Mouse (Mus musculus) intestine, embryonic 15.5 days (tissue): ENCODE results near the gene Prune1. TPM values are rescaled to one million over a fixed set of nuclear protein-coding genes. Genes with fewer than 3 reads are reported as not detected.

Source experiments
- ATAC-seq: fragments of 200-750 bp; cut with Nextera tagmentation; 2 replicates; pipeline ENCODE4 v1.8.0; 2017; ENCODE audit warnings: moderate TSS enrichment, moderate library complexity
- H3K27ac ChIP-seq: fragments of 300-500 bp; sonication (generic); 2 replicates; pipeline ENCODE4 v1.5.1; 2015; ENCODE audit warnings: mild to moderate bottlenecking, inconsistent platforms
- H3K27me3 ChIP-seq: fragments of 300-500 bp; sonication (generic); replicated peaks from 2 replicates; pipeline ENCODE4 v1.6.1; 2015; ENCODE audit warnings: inconsistent platforms
- H3K36me3 ChIP-seq: fragments of 300-500 bp; sonication (generic); 2 replicates; pipeline ENCODE4 v1.6.1; 2015; ENCODE audit warnings: inconsistent platforms
- H3K4me1 ChIP-seq: fragments of 300-500 bp; sonication (generic); replicated peaks from 2 replicates; pipeline ENCODE4 v1.6.1; 2015; ENCODE audit warnings: inconsistent platforms
- H3K4me2 ChIP-seq: fragments of 300-500 bp; sonication (generic); replicated peaks from 2 replicates; pipeline ENCODE4 v1.6.1; 2015; ENCODE audit warnings: mild to moderate bottlenecking, inconsistent platforms
- H3K4me3 ChIP-seq: fragments of 300-500 bp; sonication (generic); replicated peaks from 2 replicates; pipeline ENCODE4 v1.5.1; 2015; ENCODE audit warnings: inconsistent platforms
- H3K9ac ChIP-seq: fragments of 300-500 bp; sonication (generic); 2 replicates; pipeline ENCODE4 v1.6.1; 2015; ENCODE audit warnings: inconsistent platforms
- H3K9me3 ChIP-seq: fragments of 300-500 bp; sonication (generic); 2 replicates; pipeline ENCODE4 v1.6.1; 2016; ENCODE audit warnings: inconsistent platforms
- WGBS: fragments of 180-500 bp; shearing (Covaris S2); methylation state at CpG from one replicate; pipeline ENCODE4 v1.1.7; 2015; 5-methylcytosine and 5-hydroxymethylcytosine counted together
- polyA plus RNA-seq: library from polyadenylated mRNA; unstranded; fragments of >200 nt; fragmentation: Nextera tagmentation; extraction: Ambion mirVana; gene quantifications from 2 replicates; pipeline ENCODE4 v1.2.1, GENCODE M21; 2015

The Prune1 gene
- polyA plus RNA-seq, 1 experiment from 2014 or later, result 15.7 TPM

DNA sequence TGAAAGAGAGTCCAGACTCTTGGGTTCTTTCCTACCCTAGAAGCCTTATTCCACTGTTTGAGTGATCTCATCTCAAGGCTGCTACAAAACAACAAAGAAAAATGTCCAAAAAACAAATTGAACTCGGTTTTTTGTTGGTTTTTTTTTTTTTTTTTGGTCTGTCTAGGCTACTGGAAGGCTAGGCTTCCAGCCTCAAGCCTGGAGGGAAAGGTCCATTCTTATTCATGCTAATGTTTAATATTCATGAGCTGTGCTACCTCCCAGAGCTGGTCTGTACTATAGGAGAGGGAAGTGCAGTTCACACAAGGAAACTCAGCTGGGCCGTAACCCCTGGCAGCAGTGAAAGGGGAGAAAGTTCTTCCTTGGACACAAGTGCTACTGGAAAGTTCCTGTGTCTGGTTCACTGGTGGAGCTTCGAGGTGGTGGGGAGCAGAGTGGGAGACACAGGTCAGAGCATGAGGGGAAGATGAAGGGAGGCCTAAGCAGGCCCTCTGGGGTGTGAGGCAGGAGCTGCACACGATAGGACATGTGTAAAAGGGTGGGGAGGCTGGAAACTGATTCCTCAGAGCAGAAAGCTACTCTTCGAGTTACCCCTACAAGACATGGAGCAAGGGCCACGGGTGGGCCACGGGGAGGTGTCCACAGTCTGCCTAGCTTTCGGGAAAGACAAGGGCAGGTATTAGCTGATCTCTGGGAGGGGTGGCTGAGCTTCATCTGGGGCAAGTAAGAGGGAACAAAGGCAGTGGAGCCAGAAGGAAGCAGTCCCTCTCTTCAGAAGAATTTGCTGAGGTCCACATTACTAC is 51.2 kb downstream of the Prune1 start:
- Histone ChIP-seq H3K27me3 (no peaks in the 10 kb centered on the region), H3K4me2 (peak overlapping the region; percentile 86), H3K27ac (peak overlapping the region; percentile 97), H3K9ac (peak overlapping the region; percentile 17; the same call in 1 of the 2 replicates), H3K36me3 (peaks cover 38% of the 10 kb centered on the region), H3K4me3 (peak overlapping the region; percentile 87), H3K4me1 (peaks cover 14% of the 10 kb centered on the region), H3K9me3 (no peaks in the 10 kb centered on the region)
- ATAC-seq, result peak; percentile 16; the same call in 1 of the 2 replicates
- 47% methylated on average over 8 of the region's 8 CpGs for WGBS

GRCm38 (mm10) chr3:95229781-95230494 is 51.9 kb downstream of the Prune1 start:
- H3K9ac ChIP-seq, result peak overlapping the region; percentile 95
- H3K9me3 ChIP-seq, result no peaks in the 10 kb centered on the region
- WGBS, result 2% methylated on average over 13 of the region's 13 CpGs
- no peaks in the 10 kb centered on the region for H3K27me3 ChIP-seq
- peak; percentile 57 for ATAC-seq
- H3K36me3 ChIP-seq, result peaks cover 34% of the 10 kb centered on the region
- peak overlapping the region; percentile 87 for H3K4me3 ChIP-seq
- H3K4me1 ChIP-seq, result peaks cover 14% of the 10 kb centered on the region
- peak overlapping the region; percentile 86 for H3K4me2 ChIP-seq
- H3K27ac ChIP-seq, result peak overlapping the region; percentile 97

DNA sequence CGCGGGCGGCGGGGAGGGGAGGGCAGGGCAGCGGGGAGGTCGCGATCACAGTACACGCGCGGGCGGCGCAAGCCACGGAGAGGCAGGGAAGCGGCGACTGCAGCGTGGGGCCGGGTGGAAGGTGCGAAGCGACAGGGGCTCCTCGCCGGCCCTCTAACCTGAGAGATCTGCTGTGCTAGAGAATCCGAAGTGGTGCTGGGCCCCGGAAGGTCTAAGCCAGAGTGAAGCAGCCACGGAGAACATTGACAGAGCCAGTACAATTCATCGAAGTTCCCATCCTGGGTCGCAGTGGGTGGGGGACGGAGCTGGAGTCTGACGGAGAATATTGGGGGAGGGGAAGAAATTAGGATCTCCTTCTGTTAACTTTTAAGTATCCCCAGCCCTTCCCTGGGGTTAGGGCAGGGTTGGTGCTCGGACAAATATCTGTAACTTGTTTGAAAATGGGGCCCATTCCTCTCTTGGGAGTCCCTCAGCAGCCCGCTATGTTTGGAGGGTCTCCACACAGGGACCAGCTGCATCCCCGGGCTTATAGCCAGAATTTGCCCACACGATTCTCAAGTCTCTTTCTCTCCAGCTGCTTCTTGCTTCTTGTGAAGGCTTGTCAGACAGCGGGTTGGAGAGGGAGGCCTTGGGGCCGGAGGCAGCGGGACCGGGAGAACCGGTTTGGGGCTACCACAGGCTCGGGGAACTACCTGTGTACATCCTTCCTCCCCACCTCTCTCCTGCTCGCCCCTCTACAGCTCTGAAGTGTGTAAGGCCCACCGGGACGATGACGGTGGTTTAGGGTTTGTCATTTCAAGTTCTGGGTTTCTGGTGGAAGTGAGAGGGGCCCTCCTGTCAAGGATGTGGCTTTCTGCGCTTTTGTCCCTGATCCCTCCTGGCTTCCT is 52.7 kb downstream of the Prune1 start:
- no peaks in the 10 kb centered on the region for H3K27me3 ChIP-seq
- H3K36me3 ChIP-seq, result peaks cover 30% of the 10 kb centered on the region
- H3K4me1 ChIP-seq, result peaks cover 14% of the 10 kb centered on the region
- H3K4me2 ChIP-seq, result peak overlapping the region; percentile 86
- no peaks in the 10 kb centered on the region for H3K9me3 ChIP-seq
- WGBS, result 1% methylated on average over 42 of the region's 43 CpGs
- H3K27ac ChIP-seq, result peak overlapping the region; percentile 97
- peak overlapping the region; percentile 87 for H3K4me3 ChIP-seq
- peak; percentile 37 for ATAC-seq
- H3K9ac ChIP-seq, result peak overlapping the region; percentile 95

GRCm38 (mm10) chr3:95228148-95228893 is 53.6 kb downstream of the Prune1 start, which contains the start of gene Cdc42se1:
TSS of gene Cdc42se1 (plus strand) at chr3:95228732.
- Histone ChIP-seq H3K27me3 (no peaks in the 10 kb centered on the region), H3K4me3 (peak within 1 kb of the TSS; percentile 87), H3K9ac (peak within 1 kb of the TSS; percentile 95), H3K9me3 (no peaks in the 10 kb centered on the region), H3K4me1 (peaks cover 14% of the 10 kb centered on the region), H3K27ac (peak within 1 kb of the TSS; percentile 97), H3K36me3 (peaks cover 25% of the 10 kb centered on the region), H3K4me2 (peak within 1 kb of the TSS; percentile 86)
- under 1% methylated on average over 62 of the region's 64 CpGs for WGBS
- peak; percentile 92 for ATAC-seq

GRCm38 (mm10) chr3:95227214-95227613 is 54.7 kb downstream of the Prune1 start:
- H3K9ac ChIP-seq, result peak overlapping the region; percentile 24; the same call in 1 of the 2 replicates
- H3K27ac ChIP-seq, result no peak overlapping the region
- peak overlapping the region; percentile 86 for H3K4me2 ChIP-seq
- peaks cover 16% of the 10 kb centered on the region; the same call in 1 of the 2 replicates for H3K36me3 ChIP-seq
- H3K4me3 ChIP-seq, result peak overlapping the region; percentile 87
- H3K4me1 ChIP-seq, result peaks cover 14% of the 10 kb centered on the region
- H3K27me3 ChIP-seq, result no peaks in the 10 kb centered on the region
- no peaks in the 10 kb centered on the region for H3K9me3 ChIP-seq
- WGBS, result 14% methylated on average over 1 of the region's 1 CpGs
- ATAC-seq, result no peak

GRCm38 (mm10) chr3:95224295-95224694 is 57.6 kb downstream of the Prune1 start:
- no peak for ATAC-seq
- WGBS, result 26% methylated on average over 6 of the region's 6 CpGs
- H3K9ac ChIP-seq, result no peak overlapping the region

DNA sequence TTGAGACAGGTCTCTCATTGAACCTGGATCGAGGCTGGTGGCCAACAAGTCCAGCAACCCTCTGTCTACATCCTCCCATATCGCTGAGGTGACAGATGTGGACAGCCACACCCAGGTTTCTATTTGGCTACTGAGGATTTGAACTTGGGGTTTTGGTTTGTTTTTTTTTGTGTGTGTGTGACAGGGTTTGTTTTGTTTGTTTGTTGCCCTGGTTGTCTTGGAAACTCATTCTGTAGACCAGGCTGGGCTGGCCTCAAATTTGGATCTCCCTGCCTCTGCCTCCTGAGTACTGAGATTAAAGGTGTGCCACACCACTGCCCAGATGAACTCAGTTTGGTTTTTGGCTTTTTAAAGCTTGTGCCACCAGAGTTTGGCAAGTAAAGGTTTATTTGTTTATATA is 58.8 kb downstream of the Prune1 start:
- Histone ChIP-seq H3K36me3 (peaks cover 9% of the 10 kb centered on the region; the same call in 1 of the 2 replicates), H3K4me3 (no peak overlapping the region), H3K9me3 (no peaks in the 10 kb centered on the region), H3K4me2 (no peak overlapping the region), H3K4me1 (peaks cover 5% of the 10 kb centered on the region; the same call in 1 of the 2 replicates), H3K27me3 (no peaks in the 10 kb centered on the region), H3K9ac (no peak overlapping the region), H3K27ac (no peak overlapping the region)
- ATAC-seq, result no peak
- WGBS, result 93% methylated on average over 2 of the region's 2 CpGs

More at GRCm38 (mm10) chr3:95224295-95224694, 57.6 kb downstream of the Prune1 start:
- Histone ChIP-seq H3K9me3 (no peaks in the 10 kb centered on the region), H3K27ac (no peak overlapping the region), H3K36me3 (peaks cover 9% of the 10 kb centered on the region; the same call in 1 of the 2 replicates), H3K27me3 (no peaks in the 10 kb centered on the region), H3K4me1 (no peaks in the 10 kb centered on the region; the same call in 1 of the 2 replicates), H3K4me3 (no peak overlapping the region), H3K4me2 (no peak overlapping the region)

DNA sequence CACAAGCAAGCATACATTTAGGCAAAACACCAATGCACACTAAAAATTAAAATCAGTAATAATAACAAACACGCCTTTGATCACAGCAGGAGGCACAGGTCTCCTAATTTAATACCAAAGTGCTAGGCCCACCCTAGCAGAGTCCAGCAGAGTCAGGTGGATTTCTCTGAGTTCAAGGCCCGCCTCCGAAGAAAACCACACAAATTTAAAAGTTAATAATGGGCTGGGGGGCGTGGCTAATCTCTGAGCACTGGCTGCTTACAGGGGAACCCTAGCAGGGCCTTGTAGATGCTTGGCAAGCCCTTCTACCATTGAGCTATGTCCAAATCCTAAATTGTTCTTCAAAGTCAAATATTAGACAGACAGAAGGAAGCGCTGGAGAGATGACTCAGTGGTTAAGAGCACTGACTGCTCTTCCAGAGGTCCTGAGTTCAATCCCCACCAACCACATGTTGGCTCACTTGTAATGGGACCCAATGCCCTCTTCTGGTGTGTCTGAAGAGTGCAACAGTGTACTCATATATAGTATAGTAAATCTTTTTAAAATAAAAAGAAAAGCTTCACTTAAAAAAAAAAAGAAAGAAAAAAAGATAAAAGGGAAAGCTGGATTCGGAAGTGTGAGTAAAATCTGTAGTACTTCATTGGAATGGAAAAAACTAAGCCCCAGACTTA is 63.3 kb downstream of the Prune1 start:
- WGBS, result 78% methylated on average over 6 of the region's 6 CpGs
- Histone ChIP-seq H3K4me1 (peaks cover 11% of the 10 kb centered on the region), H3K4me3 (peak overlapping the region; percentile 79), H3K9ac (no peak overlapping the region), H3K36me3 (0 out of 2 replicates have a peak, but pooled peaks cover 3% of the 10 kb centered on the region), H3K9me3 (no peaks in the 10 kb centered on the region), H3K4me2 (peak overlapping the region; percentile 60), H3K27ac (peak overlapping the region; percentile 100), H3K27me3 (no peaks in the 10 kb centered on the region)
- ATAC-seq, result no peak

DNA sequence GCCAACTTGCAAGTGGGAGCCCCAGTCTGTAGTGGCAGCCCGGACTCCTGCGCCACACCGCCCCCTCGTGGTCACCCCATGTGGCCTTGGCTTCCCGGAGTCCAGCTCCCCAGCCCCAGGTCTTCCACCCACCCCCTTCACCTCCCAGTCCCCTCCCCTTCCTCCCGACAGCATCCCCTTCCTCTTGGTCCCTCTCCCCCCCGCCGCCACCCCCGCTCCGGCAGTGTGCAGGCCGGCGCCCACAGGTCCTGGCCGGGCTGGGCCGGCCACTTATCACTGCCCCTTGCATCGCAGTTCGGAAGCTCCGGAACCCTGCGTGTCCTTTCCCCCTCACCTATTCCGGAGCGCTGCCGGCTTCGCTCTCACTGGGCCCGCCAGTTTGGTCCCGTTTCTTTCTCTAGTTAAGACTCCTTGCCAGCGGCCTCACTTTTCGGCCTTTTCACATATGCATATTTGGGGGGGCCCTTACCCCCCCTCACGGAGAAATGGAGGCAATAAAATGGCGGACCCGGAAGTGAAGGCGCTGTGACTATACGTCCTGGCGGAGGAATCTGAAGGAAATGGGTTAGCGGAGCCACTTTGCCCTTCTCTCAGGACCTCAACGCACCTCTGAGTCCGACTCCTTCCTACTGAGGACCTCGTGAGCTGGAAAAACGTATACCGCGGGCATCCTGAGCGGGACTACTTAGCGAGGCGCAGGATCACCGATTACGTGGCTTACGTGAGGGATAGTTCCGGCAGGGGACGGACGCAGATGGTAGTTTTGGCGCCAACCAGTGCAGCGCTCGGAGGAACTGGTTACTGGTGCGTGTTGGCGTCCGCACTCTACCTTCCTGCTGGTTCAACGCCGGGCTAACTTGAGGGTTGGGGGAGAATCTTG is 64.4 kb downstream of the Prune1 start, which contains the start of gene Gabpb2:
TSS of gene Gabpb2 (minus strand) at position 662 of the 880 bp plus-strand sequence.
- WGBS, result under 1% methylated on average over 53 of the region's 56 CpGs
- Histone ChIP-seq H3K27ac (peak within 1 kb of the TSS; percentile 100), H3K4me1 (peaks cover 11% of the 10 kb centered on the region), H3K27me3 (no peaks in the 10 kb centered on the region), H3K4me2 (peak within 1 kb of the TSS; percentile 60), H3K9me3 (no peaks in the 10 kb centered on the region), H3K36me3 (no peaks in the 10 kb centered on the region), H3K9ac (peak within 1 kb of the TSS; percentile 97), H3K4me3 (peak within 1 kb of the TSS; percentile 79)
- peak; percentile 90 for ATAC-seq

GRCm38 (mm10) chr3:95216655-95217254 is 65.1 kb downstream of the Prune1 start:
- Histone ChIP-seq H3K27ac (peak overlapping the region; percentile 100), H3K36me3 (no peaks in the 10 kb centered on the region), H3K9me3 (no peaks in the 10 kb centered on the region), H3K4me1 (peaks cover 11% of the 10 kb centered on the region), H3K4me3 (peak overlapping the region; percentile 79), H3K27me3 (no peaks in the 10 kb centered on the region), H3K4me2 (peak overlapping the region; percentile 60), H3K9ac (peak overlapping the region; percentile 97)
- peak; percentile 32 for ATAC-seq
- 14% methylated on average over 4 of the region's 4 CpGs for WGBS
